Mouse (Mus musculus) brain, embryonic 14.5 days (tissue): ENCODE results near the gene Atxn2.

Experiments used
- CTCF ChIP-seq: fragments of 200-500 bp; IDR thresholded peaks from 2 replicates; pipeline ENCODE4 v1.5.1; 2012; ENCODE audit warnings: inconsistent platforms, mild to moderate bottlenecking, moderate library complexity, borderline replicate concordance; ENCODE audit not compliant: insufficient read depth, insufficient read length; ENCODE audit errors: extremely low read depth
- POLR2A ChIP-seq: fragments of 200-500 bp; IDR thresholded peaks from 2 replicates; pipeline ENCODE4 v1.6.1; 2012; ENCODE audit warnings: mild to moderate bottlenecking, inconsistent platforms, borderline replicate concordance; ENCODE audit not compliant: poor library complexity, insufficient read depth, insufficient read length, severe bottlenecking; ENCODE audit errors: extremely low read depth

GRCm38 (mm10) chr5:121820657-121821056, 109.5 kb downstream of the Atxn2 start:
- TF ChIP-seq POLR2A (no peak), CTCF (no peak)
